Mouse (Mus musculus): ENCODE measurements around the gene AW822073.
"Not testable (repeated sequence)": the region's sequence is repeated elsewhere in the genome, so short reads cannot be mapped to it uniquely, and the experiment has no call there.

Gene AW822073

DNA sequence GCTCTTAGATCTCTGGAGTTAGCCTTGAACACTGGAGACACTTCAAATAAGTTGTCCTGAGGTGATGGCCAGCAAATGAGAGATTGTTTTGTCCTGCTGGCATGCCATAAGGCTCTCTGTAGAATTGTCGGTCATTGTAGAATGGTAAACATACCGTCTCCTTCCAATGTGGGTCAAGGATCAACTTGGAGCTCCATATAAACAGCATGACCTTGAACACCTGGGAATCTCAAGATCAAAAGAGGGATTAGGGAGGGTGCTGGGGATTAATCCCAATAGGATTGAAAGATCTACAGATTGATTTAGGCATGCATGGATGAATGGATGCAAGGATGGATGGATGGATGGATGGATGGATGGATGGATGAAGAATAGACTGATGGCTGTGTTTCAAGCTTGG, 3.2 kb downstream of the AW822073 start:
- not testable (repeated sequence) for DNase-seq (ENCODE audit: low spot score)

DNA sequence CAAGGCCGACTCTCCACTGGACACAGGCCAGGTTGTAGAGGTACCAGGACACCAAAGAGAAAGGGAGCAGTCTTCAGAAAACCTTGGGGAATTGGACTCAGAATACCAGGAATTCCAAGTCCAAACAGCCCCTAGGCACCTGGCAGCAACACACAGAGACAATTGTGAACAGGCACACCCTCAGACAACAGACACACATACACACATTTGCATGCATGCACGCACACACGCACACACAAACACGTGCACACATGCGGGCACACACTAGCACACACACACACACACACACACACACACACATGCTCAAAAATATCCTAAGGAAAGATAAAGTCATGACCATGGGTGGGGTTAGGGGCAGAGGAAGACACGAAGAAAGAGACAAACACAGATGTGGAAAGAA, 4.0 kb downstream of the AW822073 start:
- DNase-seq (ENCODE audit: low spot score), result no peak

GRCm38 (mm10) chr10:58217366-58217765, 7.4 kb downstream of the AW822073 start:
- DNase-seq (ENCODE audit: low spot score), result no peak

GRCm38 (mm10) chr10:58215353-58215752, 9.4 kb downstream of the AW822073 start:
- no peak for DNase-seq (ENCODE audit: low spot score)

DNA sequence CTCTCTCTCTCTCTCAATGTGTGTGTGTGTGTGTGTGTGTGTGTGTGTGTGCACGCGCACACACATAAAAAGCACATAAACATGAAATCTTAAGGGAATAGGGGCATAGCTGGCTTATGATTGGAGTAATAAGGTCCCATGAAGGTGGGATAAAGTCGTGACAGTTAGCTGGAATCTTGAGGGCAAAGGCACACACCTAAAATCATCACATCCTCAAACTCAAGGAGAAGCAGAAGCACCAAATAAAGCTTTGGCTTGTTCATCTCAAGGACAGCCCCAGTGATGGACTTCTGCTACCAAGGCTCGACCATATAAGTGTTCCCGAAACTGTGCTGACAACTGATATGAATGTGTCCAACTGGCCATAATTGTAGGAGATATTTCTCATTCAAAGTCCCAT, 9.8 kb downstream of the AW822073 start:
- no peak for DNase-seq (ENCODE audit: low spot score)

DNA sequence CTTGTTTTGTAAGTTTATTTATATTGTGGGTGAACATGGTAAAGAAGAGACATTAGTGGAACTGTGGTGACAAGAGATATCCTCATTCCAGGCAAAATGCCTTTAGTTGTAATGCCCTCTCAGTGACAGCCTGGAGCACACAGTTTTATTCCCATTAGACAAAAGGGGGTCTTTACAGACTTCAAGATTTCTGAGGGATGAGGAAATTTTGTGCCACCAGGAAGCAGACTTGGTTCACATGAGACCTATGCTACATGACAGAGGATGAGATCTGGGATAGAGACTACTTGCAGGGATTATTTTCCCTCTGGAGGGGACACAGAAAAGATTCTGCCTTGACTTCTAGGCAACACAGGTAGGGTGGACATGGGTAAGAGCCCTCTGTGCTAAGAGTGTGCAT, 10.2 kb downstream of the AW822073 start:
- no peak for DNase-seq (ENCODE audit: low spot score)

DNA sequence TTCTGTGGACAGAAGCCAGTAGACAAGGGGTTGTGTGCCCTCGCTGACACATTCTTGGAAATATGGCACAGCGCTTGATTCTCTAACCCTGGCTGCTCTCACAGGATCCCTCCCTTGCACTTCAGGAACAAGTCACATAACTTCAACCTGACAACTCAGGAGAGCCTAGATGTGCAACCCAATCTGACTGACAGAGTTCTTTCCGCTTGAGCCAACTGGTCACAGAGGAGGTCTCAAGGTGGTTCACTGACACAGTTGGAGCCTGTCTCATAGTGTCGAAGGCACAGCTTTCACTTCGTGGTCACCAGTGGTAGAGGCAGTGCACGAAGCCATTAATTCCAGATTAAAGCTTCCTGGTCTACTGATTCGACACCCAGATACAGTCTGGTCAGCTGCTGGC, 12.5 kb downstream of the AW822073 start:
- DNase-seq (ENCODE audit: low spot score), result no peak

DNA sequence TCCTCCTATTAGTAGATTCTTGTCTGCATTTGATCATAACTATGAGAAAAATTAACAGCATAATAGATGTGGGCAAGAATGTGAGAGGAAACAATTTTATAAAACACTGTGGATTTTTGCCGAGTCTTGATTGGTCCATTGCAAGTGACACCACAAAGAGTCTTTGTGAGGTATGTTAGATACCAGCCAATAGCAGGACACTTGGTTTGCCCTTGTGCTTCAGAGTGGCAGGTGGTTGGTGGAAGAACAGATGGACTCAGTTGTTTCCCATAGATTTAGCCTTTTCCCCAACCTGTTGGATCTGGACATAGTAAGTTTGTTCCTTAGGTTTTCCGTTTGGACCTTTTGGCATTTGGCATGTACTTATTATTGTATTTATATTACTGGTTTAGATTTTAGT, 13.5 kb downstream of the AW822073 start:
- no peak for DNase-seq (ENCODE audit: low spot score)

GRCm38 (mm10) chr10:58210514-58210913, 14.2 kb downstream of the AW822073 start:
- no peak for DNase-seq (ENCODE audit: low spot score)

- no peak for DNase-seq (ENCODE audit: low spot score)
Measured at GRCm38 (mm10) chr10:58209710-58210467, 14.8 kb downstream of the AW822073 start.

DNA sequence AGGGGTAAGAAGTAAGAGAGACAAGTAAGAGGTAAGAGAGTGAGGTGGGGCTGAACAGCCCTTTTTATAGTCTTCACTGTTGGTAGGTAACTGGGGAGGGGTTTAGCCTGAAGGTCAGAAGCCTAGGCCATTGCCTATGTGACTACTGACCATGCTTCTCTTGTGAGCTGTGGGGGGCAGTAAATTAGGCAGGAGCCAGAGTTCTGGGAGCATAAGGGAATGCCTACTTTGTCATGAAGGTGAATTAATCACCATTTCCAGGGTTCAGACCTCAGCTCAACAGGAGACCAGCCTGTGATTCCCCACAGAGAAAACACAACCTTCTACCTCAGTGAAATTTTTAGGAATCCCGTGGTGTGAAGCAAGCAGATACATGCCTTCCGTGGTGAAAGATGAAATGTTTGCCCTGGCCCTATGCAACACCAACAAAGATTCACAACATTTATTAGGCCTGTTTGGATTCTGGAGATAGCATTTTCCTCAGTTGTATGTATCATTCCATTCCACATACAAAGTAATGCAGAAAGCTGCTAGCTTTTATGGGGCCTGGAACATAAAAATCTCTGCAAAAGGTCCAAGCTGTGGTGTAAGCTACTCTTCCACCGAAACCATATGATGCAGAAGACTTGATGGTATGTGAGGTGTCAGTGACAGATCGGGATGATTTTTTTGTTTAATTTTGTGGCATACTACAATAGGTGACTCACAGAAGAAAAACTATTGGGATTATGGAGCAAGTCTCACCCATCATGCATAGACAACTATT, 17.9 kb downstream of the AW822073 start:
- DNase-seq (ENCODE audit: low spot score), result no peak

DNA sequence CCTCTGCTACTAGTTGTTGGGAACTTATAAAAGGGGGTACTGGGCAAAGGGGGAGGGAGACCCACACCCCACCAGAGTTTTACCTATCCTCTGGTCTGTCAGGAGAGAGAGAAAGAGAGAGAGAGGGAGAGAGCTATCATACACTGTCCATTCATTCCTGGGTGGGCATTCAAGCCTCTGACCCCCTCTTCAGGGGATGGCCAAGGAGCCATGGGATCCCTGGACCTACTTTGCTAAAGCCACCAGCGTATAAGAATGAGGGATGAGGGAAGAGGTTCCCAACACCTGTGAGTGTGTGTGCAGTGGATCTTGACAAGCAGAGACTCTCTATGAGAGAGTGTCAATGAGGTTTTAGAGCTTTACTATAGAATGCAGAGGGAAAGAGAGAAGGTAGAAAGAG, 18.7 kb downstream of the AW822073 start:
- DNase-seq (ENCODE audit: low spot score), result no peak

Data from MN1 (cell line).